Mouse (Mus musculus): ENCODE data around the gene Gm17651. TPM values are rescaled to one million over a fixed set of nuclear protein-coding genes. Genes with fewer than 3 reads are reported as not detected.
A peak's percentile ranks its signal among the peaks of the same experiment; 100 is the strongest.

Gene Gm17651
- polyA plus RNA-seq, 1 experiment from 2014 or later, result not detected

DNA sequence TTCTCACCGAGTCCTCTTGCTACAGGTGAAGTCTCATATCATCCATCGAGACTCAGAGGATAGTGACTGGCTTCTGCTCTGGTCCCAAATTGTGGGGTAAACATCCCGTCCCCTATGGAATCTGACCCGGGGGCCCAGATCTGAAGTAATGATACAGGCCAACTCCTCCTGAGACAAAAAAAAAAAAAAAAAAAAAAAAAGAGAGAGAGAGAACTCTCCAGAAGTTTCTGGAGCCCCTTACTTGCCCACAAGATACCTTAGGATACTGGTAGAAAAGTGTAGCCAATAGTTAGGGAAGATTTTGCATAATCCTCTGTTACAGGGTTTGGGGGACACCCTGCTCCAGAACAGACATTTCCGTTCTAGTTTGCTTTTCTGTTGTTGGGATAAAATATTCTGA, 8.1 kb upstream of the Gm17651 start:
- H3K9me3 ChIP-seq (ENCODE audit: low read length), result no peaks in the 10 kb centered on the region
- peak overlapping the region; percentile 88 for H3K4me2 ChIP-seq (ENCODE audit: low read depth, low read length)
- TF ChIP-seq EP300 (IDR thresholded peaks at IDR 0.05; ENCODE audit: low read depth), result no peak
- TF ChIP-seq CTCF (IDR thresholded peaks at IDR 0.05; ENCODE audit: low read depth), result no peak
- no peak overlapping the region for H3K27ac ChIP-seq (ENCODE audit: low read depth)
- WGBS (ENCODE audit: insufficient replicate concordance), result 24% methylated on average over 5 of the region's 5 CpGs
- no peaks in the 10 kb centered on the region for H3K36me3 ChIP-seq (replicated peaks; ENCODE audit: insufficient read depth, low read length)
- no peak for ATAC-seq
- peak overlapping the region; percentile 51 for H3K4me3 ChIP-seq (ENCODE audit: low read depth, low read length)
- no peak for DNase-seq
- H3K27me3 ChIP-seq (ENCODE audit: insufficient read depth, low read length), result no peaks in the 10 kb centered on the region; the same call in 1 of the 2 replicates
- H3K4me1 ChIP-seq (ENCODE audit: insufficient read depth), result peaks cover 14% of the 10 kb centered on the region
- H3K9ac ChIP-seq (replicated peaks), result no peak overlapping the region; the same call in 1 of the 2 replicates

GRCm38 (mm10) chr3:97682159-97682502, 7.6 kb upstream of the Gm17651 start:
- Histone ChIP-seq H3K27ac (ENCODE audit: low read depth) (no peak overlapping the region), H3K36me3 (replicated peaks; ENCODE audit: insufficient read depth, low read length) (no peaks in the 10 kb centered on the region), H3K9ac (replicated peaks) (peak overlapping the region; percentile 45; the same call in 1 of the 2 replicates), H3K4me3 (ENCODE audit: low read depth, low read length) (peak overlapping the region; percentile 51), H3K27me3 (ENCODE audit: insufficient read depth, low read length) (no peaks in the 10 kb centered on the region; the same call in 1 of the 2 replicates), H3K9me3 (ENCODE audit: low read length) (no peaks in the 10 kb centered on the region), H3K4me2 (ENCODE audit: low read depth, low read length) (peak overlapping the region; percentile 88), H3K4me1 (ENCODE audit: insufficient read depth) (peaks cover 14% of the 10 kb centered on the region)
- ATAC-seq (no peak), DNase-seq (no peak)
- TF ChIP-seq EP300 (IDR thresholded peaks at IDR 0.05; ENCODE audit: low read depth), result no peak
- TF ChIP-seq CTCF (IDR thresholded peaks at IDR 0.05; ENCODE audit: low read depth), result no peak
- 4% methylated on average over 11 of the region's 11 CpGs for WGBS (ENCODE audit: insufficient replicate concordance)

- Histone ChIP-seq H3K4me1 (ENCODE audit: insufficient read depth) (peaks cover 14% of the 10 kb centered on the region), H3K4me2 (ENCODE audit: low read depth, low read length) (peak overlapping the region; percentile 88), H3K9ac (replicated peaks) (peak overlapping the region; percentile 45), H3K27me3 (ENCODE audit: insufficient read depth, low read length) (no peaks in the 10 kb centered on the region; the same call in 1 of the 2 replicates), H3K36me3 (replicated peaks; ENCODE audit: insufficient read depth, low read length) (no peaks in the 10 kb centered on the region), H3K4me3 (ENCODE audit: low read depth, low read length) (peak overlapping the region; percentile 51), H3K27ac (ENCODE audit: low read depth) (no peak overlapping the region), H3K9me3 (ENCODE audit: low read length) (no peaks in the 10 kb centered on the region)
- peak; percentile 73 for DNase-seq
- 1% methylated on average over 33 of the region's 33 CpGs for WGBS (ENCODE audit: insufficient replicate concordance)
- peak; percentile 72 for TF ChIP-seq CTCF (IDR thresholded peaks at IDR 0.05; ENCODE audit: low read depth)
- TF ChIP-seq EP300 (IDR thresholded peaks at IDR 0.05; ENCODE audit: low read depth), result no peak
- ATAC-seq, result peak; percentile 69
Measured at GRCm38 (mm10) chr3:97681321-97682158, 7.0 kb upstream of the Gm17651 start.

GRCm38 (mm10) chr3:97680631-97681320, 6.3 kb upstream of the Gm17651 start:
- Histone ChIP-seq H3K4me1 (ENCODE audit: insufficient read depth) (peaks cover 14% of the 10 kb centered on the region), H3K27me3 (ENCODE audit: insufficient read depth, low read length) (no peaks in the 10 kb centered on the region; the same call in 1 of the 2 replicates), H3K4me2 (ENCODE audit: low read depth, low read length) (peak overlapping the region; percentile 88), H3K9me3 (ENCODE audit: low read length) (no peaks in the 10 kb centered on the region), H3K27ac (ENCODE audit: low read depth) (no peak overlapping the region), H3K4me3 (ENCODE audit: low read depth, low read length) (peak overlapping the region; percentile 51), H3K36me3 (replicated peaks; ENCODE audit: insufficient read depth, low read length) (no peaks in the 10 kb centered on the region), H3K9ac (replicated peaks) (0 out of 2 replicates have a peak overlapping the region, but pooled peaks have one; percentile 2)
- TF ChIP-seq EP300 (IDR thresholded peaks at IDR 0.05; ENCODE audit: low read depth) (no peak), CTCF (IDR thresholded peaks at IDR 0.05; ENCODE audit: low read depth) (peak; percentile 86)
- DNase-seq (peak; percentile 84), ATAC-seq (peak; percentile 71)
- WGBS (ENCODE audit: insufficient replicate concordance), result 2% methylated on average over 28 of the region's 28 CpGs

GRCm38 (mm10) chr3:97678416-97678815, 3.9 kb upstream of the Gm17651 start:
- Histone ChIP-seq H3K9me3 (ENCODE audit: low read length) (no peaks in the 10 kb centered on the region), H3K36me3 (replicated peaks; ENCODE audit: insufficient read depth, low read length) (no peaks in the 10 kb centered on the region), H3K27ac (ENCODE audit: low read depth) (no peak overlapping the region), H3K4me3 (ENCODE audit: low read depth, low read length) (no peak overlapping the region), H3K4me2 (ENCODE audit: low read depth, low read length) (no peak overlapping the region), H3K4me1 (ENCODE audit: insufficient read depth) (peaks cover 14% of the 10 kb centered on the region), H3K9ac (replicated peaks) (no peak overlapping the region), H3K27me3 (ENCODE audit: insufficient read depth, low read length) (no peaks in the 10 kb centered on the region; the same call in 1 of the 2 replicates)
- WGBS (ENCODE audit: insufficient replicate concordance), result 41% methylated on average over 3 of the region's 3 CpGs
- DNase-seq (peak; percentile 59), ATAC-seq (0 out of 2 replicates have a peak, but pooled peaks have one; percentile 37)
- no peak for TF ChIP-seq CTCF (IDR thresholded peaks at IDR 0.05; ENCODE audit: low read depth)
- TF ChIP-seq EP300 (IDR thresholded peaks at IDR 0.05; ENCODE audit: low read depth), result no peak

DNA sequence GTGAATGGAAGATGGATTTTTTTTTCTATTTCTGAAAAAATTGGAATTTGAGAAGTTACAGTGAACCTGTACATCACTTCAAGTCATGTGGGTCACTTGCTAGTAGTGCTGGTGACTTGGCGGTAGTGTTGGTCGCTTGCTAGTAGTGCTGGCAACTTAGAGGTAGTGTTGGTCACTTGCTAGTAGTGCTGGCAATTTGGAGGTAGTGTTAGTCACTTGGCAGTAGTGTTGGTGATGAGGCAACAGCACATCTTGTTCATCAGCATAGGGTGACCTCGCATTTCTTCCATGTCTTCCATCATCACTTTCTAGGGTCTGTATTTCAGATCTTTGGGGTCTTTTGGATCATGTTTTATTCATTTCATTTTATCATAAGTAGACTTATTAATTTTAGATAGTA, 1.6 kb upstream of the Gm17651 start:
- Histone ChIP-seq H3K4me2 (ENCODE audit: low read depth, low read length) (no peak overlapping the region), H3K9ac (replicated peaks) (no peak overlapping the region), H3K4me1 (ENCODE audit: insufficient read depth) (peaks cover 1% of the 10 kb centered on the region), H3K27ac (ENCODE audit: low read depth) (no peak overlapping the region), H3K9me3 (ENCODE audit: low read length) (no peaks in the 10 kb centered on the region), H3K36me3 (replicated peaks; ENCODE audit: insufficient read depth, low read length) (no peaks in the 10 kb centered on the region), H3K27me3 (ENCODE audit: insufficient read depth, low read length) (no peaks in the 10 kb centered on the region), H3K4me3 (ENCODE audit: low read depth, low read length) (no peak overlapping the region)
- WGBS (ENCODE audit: insufficient replicate concordance), result 78% methylated on average over 3 of the region's 3 CpGs
- no peak for ATAC-seq
- TF ChIP-seq CTCF (IDR thresholded peaks at IDR 0.05; ENCODE audit: low read depth) (no peak), EP300 (IDR thresholded peaks at IDR 0.05; ENCODE audit: low read depth) (no peak)
- no peak for DNase-seq
